ENCODE assay signal across 25 mouse cellular contexts in genomic region chr6:72753782-72754181, GRCm38 (mm10). TPM values are rescaled to one million over a fixed set of nuclear protein-coding genes. Genes with fewer than 3 reads are reported as not detected.
DNase-seq lines count a peak whose midpoint lies in the region; ATAC-seq and TF ChIP-seq lines count a peak whose summit lies in the region.
"Had no signal": no experiment of that assay in that cellular context is flagged by ENCODE, and none has a peak within 500 bp of the region (broad histone marks: within the 10 kb centered on the region; RNA-seq: fewer than 3 reads in every experiment).

No protein-coding gene starts in this region.

- no peak overlapping the region for H3K4me3 ChIP-seq in gastrocnemius, adult 2 months
- H3K4me3 ChIP-seq in testis, adult 2 months (ENCODE audit: control insufficient read depth, low read depth, low read length) = peak overlapping the region; percentile 58
- no peak overlapping the region for H3K4me3 ChIP-seq in limb, embryonic 11.5 days (ENCODE audit: low read depth, low read length)
- no peak overlapping the region for H3K4me3 ChIP-seq in cerebellum, adult 2 months (replicated peaks; ENCODE audit: insufficient read depth, low read depth, low read length)
- H3K4me3 ChIP-seq: embryonic facial prominence, embryonic 15.5 days; erythroblast, embryonic 14.5 days; forebrain, embryonic 12.5 days; heart, embryonic 13.5 days had no signal

- WGBS in limb, embryonic 11.5 days = 73% methylated on average over 8 of the region's 8 CpGs
- 83% methylated on average over 8 of the region's 8 CpGs for WGBS in cerebellum, adult 2 months

- no peak overlapping the region for H3K27ac ChIP-seq in gastrocnemius, adult 2 months
- no peak overlapping the region for H3K27ac ChIP-seq in testis, adult 2 months (ENCODE audit: control insufficient read depth, insufficient read depth, low read depth, low read length)
- H3K27ac ChIP-seq in limb, embryonic 11.5 days (replicated peaks; ENCODE audit: low read depth, low read length) = peak overlapping the region; percentile 37
- H3K27ac ChIP-seq in cerebellum, adult 2 months (ENCODE audit: insufficient read depth, low read length) = no peak overlapping the region
- H3K27ac ChIP-seq: embryonic facial prominence, embryonic 15.5 days; forebrain, embryonic 12.5 days; heart, embryonic 13.5 days; hindbrain, embryonic 14.5 days had no signal

- no peak for TF ChIP-seq CTCF in gastrocnemius, adult 2 months (IDR thresholded peaks at IDR 0.05)
- TF ChIP-seq CTCF in testis, adult 2 months (IDR thresholded peaks at IDR 0.05; ENCODE audit: control insufficient read depth, insufficient read depth, insufficient replicate concordance, low read depth, low read length) = no peak
- no peak for TF ChIP-seq CTCF in cerebellum, adult 2 months (IDR thresholded peaks at IDR 0.05; ENCODE audit: borderline replicate concordance, insufficient read depth, low read depth, low read length)

- TF ChIP-seq POLR2A in testis, adult 2 months (IDR thresholded peaks at IDR 0.05; ENCODE audit: control insufficient read depth, low read depth, low read length) = no peak
- no peak for TF ChIP-seq POLR2A in cerebellum, adult 2 months (IDR thresholded peaks at IDR 0.05; ENCODE audit: borderline replicate concordance, insufficient read depth, low read length)

- ATAC-seq in limb, embryonic 11.5 days (ENCODE audit: insufficient number of reproducible peaks, low FRiP score, low TSS enrichment, low read depth) = no peak
- ATAC-seq: forebrain, embryonic 16.5 days; intestine, embryonic 16.5 days; Patski had no signal

- H3K9me3 ChIP-seq in limb, embryonic 11.5 days (ENCODE audit: control insufficient read depth, low read length) = no peaks in the 10 kb centered on the region
- H3K9me3 ChIP-seq: embryonic facial prominence, embryonic 15.5 days; forebrain, embryonic 12.5 days; heart, embryonic 13.5 days had no signal

- peaks cover 4% of the 10 kb centered on the region for H3K4me1 ChIP-seq in testis, adult 2 months (ENCODE audit: control insufficient read depth, insufficient read depth, low read length)
- peaks cover 34% of the 10 kb centered on the region for H3K4me1 ChIP-seq in limb, embryonic 11.5 days (ENCODE audit: control insufficient read depth, insufficient read depth, low read length)
- H3K4me1 ChIP-seq in cerebellum, adult 2 months (ENCODE audit: control insufficient read depth, insufficient read depth, low read length) = no peaks in the 10 kb centered on the region; the same call in 1 of the 2 replicates

- no peaks in the 10 kb centered on the region for H3K36me3 ChIP-seq in testis, adult 2 months (ENCODE audit: control insufficient read depth, insufficient read depth, low read length)
- H3K36me3 ChIP-seq in limb, embryonic 11.5 days (ENCODE audit: control insufficient read depth, insufficient read depth, low read length) = no peaks in the 10 kb centered on the region
- H3K36me3 ChIP-seq: embryonic facial prominence, embryonic 15.5 days; forebrain, embryonic 12.5 days; heart, embryonic 13.5 days had no signal

- no peaks in the 10 kb centered on the region for H3K27me3 ChIP-seq in testis, adult 2 months (ENCODE audit: control insufficient read depth, insufficient read depth, low read length)
- no peaks in the 10 kb centered on the region for H3K27me3 ChIP-seq in limb, embryonic 11.5 days (ENCODE audit: control insufficient read depth, insufficient read depth, low read length)
- no peaks in the 10 kb centered on the region for H3K27me3 ChIP-seq in cerebellum, adult 2 months (ENCODE audit: control insufficient read depth, insufficient read depth, low read length)
- H3K27me3 ChIP-seq: embryonic facial prominence, embryonic 15.5 days; forebrain, embryonic 12.5 days; heart, embryonic 13.5 days; Patski had no signal

- DNase-seq in gastrocnemius, adult 2 months = peak; percentile 3
- DNase-seq in gastrocnemius, adult 8-10 months (ENCODE audit: low spot score in 2 of 2) = no peak
- no peak for DNase-seq in testis, postnatal 14 days (ENCODE audit: low spot score)
- peak; percentile 86 for DNase-seq in ZHBTc4 (ENCODE audit: low read depth, low spot score)
- DNase-seq in limb, embryonic 11.5 days (ENCODE audit: low spot score) = no peak
- DNase-seq in spleen, postnatal 14 days (ENCODE audit: low spot score in 2 of 2) = no peak
- no peak for DNase-seq in cerebellum, adult 2 months
- DNase-seq: adrenal gland, postnatal 10 days; cerebellum, adult 11 months; cerebellum, adult 9-10 months; cerebellum, postnatal 25 days; gastrocnemius, postnatal 25 days; heart, postnatal 36 days; kidney, adult 2 months had no signal

- no peak overlapping the region for H3K9ac ChIP-seq in limb, embryonic 11.5 days (ENCODE audit: low read length)
- H3K9ac ChIP-seq: embryonic facial prominence, embryonic 15.5 days; forebrain, embryonic 12.5 days; heart, embryonic 13.5 days; hindbrain, embryonic 14.5 days had no signal

- intact Hi-C loops in gastrocnemius, adult 2 months (cut with DNase I) = loop anchor here (5.0 kb wide), 1 partner anchor 76 kb away; no protein-coding TSS in a partner anchor

- H3K4me2 ChIP-seq in limb, embryonic 11.5 days (ENCODE audit: low read depth, severe bottlenecking) = no peak overlapping the region
- H3K4me2 ChIP-seq: embryonic facial prominence, embryonic 15.5 days; forebrain, embryonic 12.5 days; heart, embryonic 13.5 days; hindbrain, embryonic 14.5 days had no signal

RNA-seq across cellular contexts. Expression of gene Tcf7l1, which starts 35.3 kb away (rescaled TPM):
- 1 to 10 TPM; 4.9 to 7.5 TPM for total RNA-seq in gastrocnemius, adult 2 months (2021)
- 1 to 10 TPM; 3.0 to 5.0 (median 4.2) TPM for total RNA-seq in gastrocnemius, adult 8-10 months (2022)
- polyA plus RNA-seq in testis, adult 2 months (2012; rRNA removed) = 3.0 and 3.5 TPM in 2 replicates
- 42.4 and 44.4 TPM in 2 replicates for polyA plus RNA-seq in limb, embryonic 11.5 days (2014; fragmentation: Nextera tagmentation; extraction: Ambion mirVana)
- polyA plus RNA-seq in cerebellum, adult 2 months (2012; rRNA removed) = 5.5 and 6.2 TPM in 2 replicates
- total RNA-seq: granulocyte monocyte progenitor cell, adult 5-6 weeks; MEL had no signal

Comparison
In these comparisons a context has a peak if more than half of its experiments do, and no peak if none do; other contexts are left out.
1. DNase-seq: peak in gastrocnemius, adult 2 months (single experiment) and ZHBTc4 (single experiment); none in gastrocnemius, adult 8-10 months (0 of 2), testis, postnatal 14 days (single experiment), limb, embryonic 11.5 days (single experiment), spleen, postnatal 14 days (0 of 2) and cerebellum, adult 2 months (0 of 2).